In the genomic region with DNA sequence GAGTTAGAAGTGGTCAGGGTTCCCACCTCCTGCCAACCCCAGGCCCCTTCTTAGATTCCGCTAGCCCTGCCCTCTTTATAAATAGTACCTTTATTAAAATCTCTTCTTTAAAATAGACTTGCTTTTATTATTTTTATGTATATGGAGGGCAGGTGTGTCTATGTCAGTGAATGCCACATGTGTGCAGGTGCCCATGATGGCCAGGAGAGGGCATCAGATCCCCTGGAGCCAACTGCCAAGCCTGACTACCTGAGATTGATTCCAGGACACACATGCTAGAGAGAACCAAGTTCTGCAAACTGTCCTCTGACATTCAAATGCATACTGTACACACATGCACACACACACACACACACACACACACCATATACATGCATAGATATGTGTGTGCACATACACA, we compare ENCODE assay signal across 23 mouse cellular contexts.
DNase-seq lines count a peak whose midpoint lies in the region; ATAC-seq and TF ChIP-seq lines count a peak whose summit lies in the region.
"Had no signal": no experiment of that assay in that cellular context is flagged by ENCODE, and none has a peak within 500 bp of the region (broad histone marks: within the 10 kb centered on the region; RNA-seq: fewer than 3 reads in every experiment).

No protein-coding gene starts in this region.

- DNase-seq in liver, postnatal 0 days = no peak
- DNase-seq in liver, embryonic 11.5 days (ENCODE audit: low spot score) = no peak
- DNase-seq in A20 (ENCODE audit: low read depth, low spot score) = peak; percentile 12
- DNase-seq in yolk sac, embryonic 10.5 days (ENCODE audit: low spot score) = no peak
- no peak for DNase-seq in right cerebral cortex, postnatal 25 days
- DNase-seq: adrenal gland, postnatal 14 days; cerebellum, adult 11-12 months; cerebellum, postnatal 25 days; gastrocnemius, adult 2 months; heart, adult 2 months; kidney, adult 11 months; kidney, postnatal 14 days; layer of hippocampus, adult 9-11 months; thymus, postnatal 25 days had no signal

- TF ChIP-seq POLR2A in bone marrow macrophage, adult 2 months (IDR thresholded peaks at IDR 0.05; ENCODE audit: borderline replicate concordance, low read depth, low read length) = no peak

- no peak for TF ChIP-seq EP300 in liver, postnatal 0 days (IDR thresholded peaks at IDR 0.05; ENCODE audit: low read depth)

- H3K4me2 ChIP-seq in liver, postnatal 0 days (ENCODE audit: low read depth, low read length) = no peak overlapping the region
- H3K4me2 ChIP-seq in liver, embryonic 11.5 days = no peak overlapping the region
- H3K4me2 ChIP-seq: liver, embryonic 15.5 days had no signal

- ATAC-seq in liver, postnatal 0 days = no peak
- ATAC-seq in liver, embryonic 11.5 days (replicated peaks; ENCODE audit: low FRiP score) = no peak
- no peak for ATAC-seq in erythroid progenitor cell, adult 5-6 weeks (replicated peaks; ENCODE audit: low FRiP score, poor library complexity, severe bottlenecking)
- ATAC-seq: activated CD4-positive, CD25-positive, alpha-beta regulatory T cell, adult 4 months; hindbrain, embryonic 16.5 days had no signal

- 91% methylated on average over 1 of the region's 1 CpGs for WGBS in liver, postnatal 0 days (ENCODE audit: insufficient replicate concordance)
- WGBS in liver, embryonic 11.5 days = 93% methylated on average over 1 of the region's 1 CpGs

- H3K4me3 ChIP-seq in liver, postnatal 0 days (ENCODE audit: low read depth, low read length) = no peak overlapping the region
- no peak overlapping the region for H3K4me3 ChIP-seq in liver, embryonic 11.5 days (ENCODE audit: low read depth, low read length)
- H3K4me3 ChIP-seq in E14TG2a.4 (replicated peaks; ENCODE audit: low read length) = no peak overlapping the region
- no peak overlapping the region for H3K4me3 ChIP-seq in bone marrow macrophage, adult 2 months (ENCODE audit: insufficient read depth, low read length)
- H3K4me3 ChIP-seq: gastrocnemius, adult 2 months; heart, adult 2 months; left cerebral cortex, adult 2 months; limb, embryonic 10.5 days; liver, embryonic 15.5 days; midbrain, embryonic 10.5 days had no signal

- no peaks in the 10 kb centered on the region for H3K36me3 ChIP-seq in liver, postnatal 0 days (replicated peaks; ENCODE audit: insufficient read depth, low read length)
- no peaks in the 10 kb centered on the region for H3K36me3 ChIP-seq in liver, embryonic 11.5 days (ENCODE audit: control insufficient read depth, insufficient read depth, low read length)
- no peaks in the 10 kb centered on the region for H3K36me3 ChIP-seq in E14TG2a.4 (ENCODE audit: insufficient read depth, low read length)
- H3K36me3 ChIP-seq: limb, embryonic 10.5 days; liver, embryonic 15.5 days; midbrain, embryonic 10.5 days had no signal

- H3K9me3 ChIP-seq in liver, postnatal 0 days (ENCODE audit: low read length) = no peaks in the 10 kb centered on the region
- no peaks in the 10 kb centered on the region for H3K9me3 ChIP-seq in liver, embryonic 11.5 days (ENCODE audit: control insufficient read depth, low read length)
- no peaks in the 10 kb centered on the region for H3K9me3 ChIP-seq in E14TG2a.4 (ENCODE audit: low read length)
- H3K9me3 ChIP-seq: limb, embryonic 10.5 days; liver, embryonic 15.5 days; midbrain, embryonic 10.5 days had no signal

- H3K4me1 ChIP-seq in liver, postnatal 0 days (ENCODE audit: insufficient read depth) = no peaks in the 10 kb centered on the region
- H3K4me1 ChIP-seq in liver, embryonic 11.5 days (replicated peaks; ENCODE audit: control insufficient read depth, insufficient read depth, low read length) = no peaks in the 10 kb centered on the region
- H3K4me1 ChIP-seq in E14TG2a.4 (replicated peaks; ENCODE audit: low read depth, low read length) = no peaks in the 10 kb centered on the region
- H3K4me1 ChIP-seq in bone marrow macrophage, adult 2 months (ENCODE audit: control insufficient read depth, insufficient read depth, low read length) = peaks cover 9% of the 10 kb centered on the region
- H3K4me1 ChIP-seq: liver, embryonic 15.5 days; midbrain, embryonic 10.5 days had no signal

- H3K27ac ChIP-seq in liver, postnatal 0 days (ENCODE audit: low read depth) = no peak overlapping the region
- no peak overlapping the region for H3K27ac ChIP-seq in liver, embryonic 11.5 days (ENCODE audit: low read depth, low read length)
- no peak overlapping the region for H3K27ac ChIP-seq in bone marrow macrophage, adult 2 months (ENCODE audit: insufficient read depth, low read depth, low read length)
- H3K27ac ChIP-seq: gastrocnemius, adult 2 months; heart, adult 2 months; left cerebral cortex, adult 2 months; limb, embryonic 10.5 days; liver, embryonic 15.5 days; midbrain, embryonic 10.5 days had no signal

- H3K9ac ChIP-seq in liver, postnatal 0 days (replicated peaks) = no peak overlapping the region
- no peak overlapping the region for H3K9ac ChIP-seq in liver, embryonic 11.5 days (ENCODE audit: low read depth, low read length)
- H3K9ac ChIP-seq: liver, embryonic 15.5 days had no signal

- no peaks in the 10 kb centered on the region for H3K27me3 ChIP-seq in liver, postnatal 0 days (ENCODE audit: insufficient read depth, low read length)
- no peaks in the 10 kb centered on the region for H3K27me3 ChIP-seq in liver, embryonic 11.5 days (replicated peaks; ENCODE audit: control insufficient read depth, insufficient read depth, low read length)
- H3K27me3 ChIP-seq in E14TG2a.4 (ENCODE audit: insufficient read depth, low read length) = no peaks in the 10 kb centered on the region
- H3K27me3 ChIP-seq: liver, embryonic 15.5 days had no signal

- peak; percentile 29 for TF ChIP-seq CTCF in liver, postnatal 0 days (IDR thresholded peaks at IDR 0.05; ENCODE audit: low read depth)
- peak; percentile 63 for TF ChIP-seq CTCF in E14TG2a.4 (conservative IDR thresholded peaks at IDR 0.05; ENCODE audit: low read length)
- TF ChIP-seq CTCF in bone marrow macrophage, adult 2 months (IDR thresholded peaks at IDR 0.05; ENCODE audit: low read depth, low read length) = 0 out of 2 replicates have a peak, but pooled peaks have one; percentile 20
